Mouse (Mus musculus) cortical plate, adult 2 months (tissue): ENCODE results near the gene Fam19a1.

Source experiments
- CTCF ChIP-seq: fragments of 200-500 bp; IDR thresholded peaks from 2 replicates; pipeline ENCODE4 v1.5.1; 2011; ENCODE audit warnings: mild to moderate bottlenecking, control low read depth, low read length; ENCODE audit not compliant: insufficient read depth; ENCODE audit errors: extremely low read depth
- POLR2A ChIP-seq: fragments of 200-500 bp; IDR thresholded peaks from 2 replicates; pipeline ENCODE4 v1.6.1; 2011; ENCODE audit warnings: mild to moderate bottlenecking, low read length, control low read depth; ENCODE audit not compliant: insufficient read depth; ENCODE audit errors: extremely low read depth

DNA sequence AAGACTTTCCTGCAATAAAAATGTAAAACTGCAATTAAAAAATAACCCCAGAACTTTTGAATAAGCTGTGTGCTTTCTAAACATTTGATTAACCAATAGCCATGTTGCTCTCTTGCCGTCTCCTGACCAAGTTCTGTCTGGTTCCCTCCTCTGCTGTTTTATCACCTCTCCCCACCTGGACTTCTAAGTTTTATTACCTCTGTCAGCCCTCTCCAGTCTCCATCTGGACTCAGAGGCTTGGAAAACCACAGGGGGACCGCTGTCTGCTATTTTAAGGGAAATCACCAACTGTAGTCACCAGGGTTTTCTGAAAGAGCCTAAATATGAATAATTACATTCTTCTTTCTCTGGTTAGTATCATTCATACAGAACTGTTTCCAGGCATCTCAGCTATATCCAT, 322.6 kb downstream of the Fam19a1 start:
- TF ChIP-seq CTCF, result no peak
- TF ChIP-seq POLR2A, result no peak
